Comparison of ENCODE assay signal across 8 mouse cellular contexts in the genomic region with DNA sequence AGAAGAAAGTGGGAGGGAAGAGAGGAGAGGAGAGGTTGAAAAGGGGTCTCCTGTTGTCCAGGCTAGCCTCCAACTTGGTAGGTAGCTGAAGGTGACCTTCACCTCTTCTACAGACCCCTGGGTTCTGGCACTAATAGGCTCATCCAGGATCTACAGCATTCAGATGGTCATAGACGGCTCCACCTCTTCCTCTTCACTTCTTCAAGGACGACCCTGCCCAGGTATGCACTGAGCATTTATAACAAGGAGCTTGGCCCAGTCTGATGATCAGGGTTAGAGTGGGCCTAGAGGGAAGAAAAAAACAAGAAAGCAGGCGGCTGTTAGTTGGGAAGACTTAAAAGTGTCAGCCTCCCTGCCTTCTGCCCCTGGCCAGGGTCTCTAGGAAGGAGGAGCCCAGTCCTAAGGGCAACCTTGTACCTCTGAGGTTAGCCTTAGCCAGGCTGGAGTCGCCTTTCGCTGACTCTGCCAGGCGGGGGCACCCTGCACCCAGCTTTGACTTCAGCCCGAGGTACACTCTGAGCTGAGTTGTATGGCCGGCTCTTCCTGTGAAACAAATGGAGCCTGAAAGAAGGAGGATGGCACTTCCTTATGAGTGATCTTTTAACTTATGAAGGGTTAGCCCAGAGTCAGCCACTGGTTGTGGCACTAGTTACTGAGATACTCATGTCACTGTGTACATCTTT. TPM values are rescaled to one million over a fixed set of nuclear protein-coding genes. Genes with fewer than 3 reads are reported as not detected.
DNase-seq lines count a peak whose midpoint lies in the region; ATAC-seq and TF ChIP-seq lines count a peak whose summit lies in the region.

No protein-coding gene starts in this region.

- H3K9me3 ChIP-seq in limb, embryonic 14.5 days (ENCODE audit: control insufficient read depth, low read length), result no peaks in the 10 kb centered on the region
- H3K9me3 ChIP-seq in stomach, embryonic 16.5 days (replicated peaks; ENCODE audit: control insufficient read depth, low read length), result no peaks in the 10 kb centered on the region

- H3K27ac ChIP-seq in limb, embryonic 14.5 days (replicated peaks; ENCODE audit: low read depth, low read length), result no peak overlapping the region
- no peak overlapping the region for H3K27ac ChIP-seq in stomach, embryonic 16.5 days (ENCODE audit: low read length)

- H3K4me3 ChIP-seq in limb, embryonic 14.5 days (replicated peaks; ENCODE audit: low read length), result no peak overlapping the region
- no peak overlapping the region for H3K4me3 ChIP-seq in stomach, embryonic 16.5 days (replicated peaks; ENCODE audit: low read length)

- WGBS in limb, embryonic 14.5 days, result 17% methylated on average over 8 of the region's 8 CpGs
- WGBS in stomach, embryonic 16.5 days, result 16% methylated on average over 8 of the region's 8 CpGs

- H3K4me2 ChIP-seq in limb, embryonic 14.5 days (replicated peaks; ENCODE audit: low read depth, low read length, severe bottlenecking), result no peak overlapping the region
- no peak overlapping the region for H3K4me2 ChIP-seq in stomach, embryonic 16.5 days (ENCODE audit: low read depth, low read length)

- TF ChIP-seq POLR2A in limb, embryonic 14.5 days (IDR thresholded peaks at IDR 0.05; ENCODE audit: borderline replicate concordance, extremely low read depth, insufficient read depth, insufficient read length), result no peak

- DNase-seq in layer of hippocampus, adult 11-12 months (ENCODE audit: low spot score), result peak; percentile 71
- DNase-seq in layer of hippocampus, adult 9-10 months (ENCODE audit: low spot score), result no peak
- peak; percentile 50 for DNase-seq in c-Kit-positive CD71-positive TER-119-negative erythroid progenitor cells, embryonic 14.5 days (ENCODE audit: low read depth)
- DNase-seq in kidney, adult 18-20 months, result peak; percentile 83
- DNase-seq in limb, embryonic 14.5 days (ENCODE audit: low spot score), result peak; percentile 13
- peak; percentile 52 to 67 for DNase-seq in natural killer cell, adult 2 months (ENCODE audit: low spot score in 2 of 2)

- H3K4me1 ChIP-seq in limb, embryonic 14.5 days (ENCODE audit: control insufficient read depth, insufficient read depth, low read length), result no peaks in the 10 kb centered on the region
- H3K4me1 ChIP-seq in stomach, embryonic 16.5 days (ENCODE audit: control insufficient read depth, insufficient read depth, low read length), result no peaks in the 10 kb centered on the region

- ATAC-seq in frontal cortex, adult (ENCODE audit: low TSS enrichment), result peak; percentile 89; the same call in 1 of the 2 replicates
- peak; percentile 53 for ATAC-seq in limb, embryonic 14.5 days (ENCODE audit: low FRiP score, low read depth)
- ATAC-seq in stomach, embryonic 16.5 days (ENCODE audit: insufficient read depth, low FRiP score), result peak; percentile 75

- no peaks in the 10 kb centered on the region for H3K36me3 ChIP-seq in limb, embryonic 14.5 days (ENCODE audit: control insufficient read depth, insufficient read depth, low read length)
- H3K36me3 ChIP-seq in stomach, embryonic 16.5 days (ENCODE audit: control insufficient read depth, insufficient read depth, low read length), result no peaks in the 10 kb centered on the region

- H3K9ac ChIP-seq in limb, embryonic 14.5 days (ENCODE audit: low read depth, low read length, severe bottlenecking), result no peak overlapping the region
- no peak overlapping the region for H3K9ac ChIP-seq in stomach, embryonic 16.5 days (ENCODE audit: low read length)

- H3K27me3 ChIP-seq in limb, embryonic 14.5 days (ENCODE audit: control insufficient read depth, insufficient read depth, low read length), result no peaks in the 10 kb centered on the region
- H3K27me3 ChIP-seq in stomach, embryonic 16.5 days (ENCODE audit: control insufficient read depth, insufficient read depth, low read length), result no peaks in the 10 kb centered on the region

RNA-seq across cellular contexts. Expression of a gene that starts 8.0 kb away (rescaled TPM):
- polyA plus RNA-seq in limb, embryonic 14.5 days (2012; rRNA removed), result 123 and 133 TPM in 2 replicates
- 70.5 and 72.7 TPM in 2 replicates for polyA plus RNA-seq in limb, embryonic 14.5 days (2014; fragmentation: Nextera tagmentation; extraction: Ambion mirVana)
- 52.4 and 56.2 TPM in 2 replicates for polyA plus RNA-seq in stomach, embryonic 16.5 days (2015; fragmentation: Nextera tagmentation; extraction: Ambion mirVana)

RNA-seq across cellular contexts. Expression of a gene that starts 51.0 kb away (rescaled TPM):
- 30.2 and 31.1 TPM in 2 replicates for polyA plus RNA-seq in limb, embryonic 14.5 days (2012; rRNA removed)
- polyA plus RNA-seq in limb, embryonic 14.5 days (2014; fragmentation: Nextera tagmentation; extraction: Ambion mirVana), result 49.8 and 54.6 TPM in 2 replicates
- polyA plus RNA-seq in stomach, embryonic 16.5 days (2015; fragmentation: Nextera tagmentation; extraction: Ambion mirVana), result 51.9 and 54.3 TPM in 2 replicates
